Comparison of ENCODE assay signal across 22 mouse cellular contexts in the genomic region with DNA sequence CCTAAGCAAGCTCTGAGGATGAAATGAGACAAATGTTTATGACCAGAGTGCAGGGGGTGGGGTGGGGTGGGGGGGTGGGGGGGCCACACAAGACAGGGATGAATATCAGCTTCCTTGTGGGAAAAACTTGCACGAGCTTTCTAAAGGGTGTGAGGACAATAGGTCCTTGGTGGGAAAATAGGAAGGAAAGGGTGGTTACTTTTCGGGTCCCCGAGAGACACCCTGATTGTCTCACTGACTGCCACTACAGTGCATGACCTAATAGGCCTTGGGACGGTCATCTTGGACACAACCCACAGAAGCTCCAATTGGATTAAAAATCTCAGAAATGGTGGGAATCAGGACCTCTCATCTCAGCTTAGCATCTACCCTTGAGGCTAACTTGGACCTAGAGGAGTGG. TPM values are rescaled to one million over a fixed set of nuclear protein-coding genes. Genes with fewer than 3 reads are reported as not detected.
A peak's percentile ranks its signal among the peaks of the same experiment; 100 is the strongest.
DNase-seq lines count a peak whose midpoint lies in the region; ATAC-seq and TF ChIP-seq lines count a peak whose summit lies in the region.
"Had no signal": no experiment of that assay in that cellular context is flagged by ENCODE, and none has a peak within 500 bp of the region (broad histone marks: within the 10 kb centered on the region; RNA-seq: fewer than 3 reads in every experiment).

No protein-coding gene starts in this region.

- no peaks in the 10 kb centered on the region for H3K36me3 ChIP-seq in heart, adult 2 months (ENCODE audit: control insufficient read depth, insufficient read depth, low read length)
- H3K36me3 ChIP-seq in hindbrain, embryonic 10.5 days = no peaks in the 10 kb centered on the region
- H3K36me3 ChIP-seq in hindbrain, embryonic 11.5 days (ENCODE audit: control insufficient read depth, insufficient read depth, low read length) = no peaks in the 10 kb centered on the region
- H3K36me3 ChIP-seq in midbrain, embryonic 10.5 days = no peaks in the 10 kb centered on the region
- no peaks in the 10 kb centered on the region for H3K36me3 ChIP-seq in midbrain, embryonic 11.5 days (ENCODE audit: control insufficient read depth, insufficient read depth, low read length)
- no peaks in the 10 kb centered on the region for H3K36me3 ChIP-seq in liver, embryonic 15.5 days (replicated peaks)
- H3K36me3 ChIP-seq: forebrain, embryonic 15.5 days; hindbrain, embryonic 13.5 days; limb, embryonic 12.5 days; stomach, embryonic 15.5 days had no signal

- H3K27me3 ChIP-seq in heart, adult 2 months (ENCODE audit: control insufficient read depth, insufficient read depth, low read length) = no peaks in the 10 kb centered on the region
- peaks cover 45% of the 10 kb centered on the region for H3K27me3 ChIP-seq in hindbrain, embryonic 10.5 days (ENCODE audit: insufficient read depth, poor library complexity, severe bottlenecking)
- peaks cover 10% of the 10 kb centered on the region for H3K27me3 ChIP-seq in hindbrain, embryonic 11.5 days (ENCODE audit: control insufficient read depth, insufficient read depth, low read length)
- H3K27me3 ChIP-seq in midbrain, embryonic 10.5 days (ENCODE audit: low read depth, poor library complexity, severe bottlenecking) = peaks cover 61% of the 10 kb centered on the region
- peaks cover 13% of the 10 kb centered on the region for H3K27me3 ChIP-seq in midbrain, embryonic 11.5 days (ENCODE audit: control insufficient read depth, insufficient read depth, low read length)
- H3K27me3 ChIP-seq in liver, embryonic 15.5 days = peaks cover 14% of the 10 kb centered on the region
- H3K27me3 ChIP-seq: stomach, embryonic 15.5 days had no signal

- 42% methylated on average over 4 of the region's 4 CpGs for WGBS in heart, adult 2 months
- 82% methylated on average over 4 of the region's 4 CpGs for WGBS in hindbrain, embryonic 10.5 days
- 75% methylated on average over 4 of the region's 4 CpGs for WGBS in hindbrain, embryonic 11.5 days
- 82% methylated on average over 4 of the region's 4 CpGs for WGBS in midbrain, embryonic 10.5 days
- 83% methylated on average over 4 of the region's 4 CpGs for WGBS in midbrain, embryonic 11.5 days
- 57% methylated on average over 4 of the region's 4 CpGs for WGBS in liver, embryonic 15.5 days (ENCODE audit: insufficient replicate concordance)

- peaks cover 16% of the 10 kb centered on the region for H3K4me1 ChIP-seq in heart, adult 2 months (ENCODE audit: control insufficient read depth, insufficient read depth, low read length)
- H3K4me1 ChIP-seq in hindbrain, embryonic 10.5 days (replicated peaks) = peaks cover 46% of the 10 kb centered on the region
- peaks cover 10% of the 10 kb centered on the region for H3K4me1 ChIP-seq in hindbrain, embryonic 11.5 days (replicated peaks; ENCODE audit: control insufficient read depth, insufficient read depth, low read length)
- H3K4me1 ChIP-seq in midbrain, embryonic 10.5 days = peaks cover 55% of the 10 kb centered on the region
- peaks cover 27% of the 10 kb centered on the region for H3K4me1 ChIP-seq in midbrain, embryonic 11.5 days (ENCODE audit: control insufficient read depth, insufficient read depth, low read length)
- peaks cover 38% of the 10 kb centered on the region for H3K4me1 ChIP-seq in liver, embryonic 15.5 days (replicated peaks)

- peak overlapping the region; percentile 70 for H3K27ac ChIP-seq in heart, adult 2 months
- peak overlapping the region; percentile 80; the same call in 1 of the 2 replicates for H3K27ac ChIP-seq in hindbrain, embryonic 10.5 days
- H3K27ac ChIP-seq in hindbrain, embryonic 11.5 days (ENCODE audit: low read depth, low read length) = no peak overlapping the region
- peak overlapping the region; percentile 68 for H3K27ac ChIP-seq in midbrain, embryonic 10.5 days (replicated peaks)
- H3K27ac ChIP-seq in midbrain, embryonic 11.5 days (ENCODE audit: low read depth, low read length) = no peak overlapping the region
- H3K27ac ChIP-seq in liver, embryonic 15.5 days (replicated peaks) = peak overlapping the region; percentile 80; the same call in 1 of the 2 replicates
- H3K27ac ChIP-seq: forebrain, embryonic 15.5 days; hindbrain, embryonic 13.5 days; left cerebral cortex, adult 2 months; limb, embryonic 12.5 days; macrophage; stomach, embryonic 15.5 days had no signal

- no peaks in the 10 kb centered on the region for H3K9me3 ChIP-seq in hindbrain, embryonic 10.5 days
- H3K9me3 ChIP-seq in hindbrain, embryonic 11.5 days (ENCODE audit: control insufficient read depth, low read length) = no peaks in the 10 kb centered on the region
- H3K9me3 ChIP-seq in midbrain, embryonic 10.5 days (replicated peaks) = no peaks in the 10 kb centered on the region
- H3K9me3 ChIP-seq in midbrain, embryonic 11.5 days (ENCODE audit: control insufficient read depth, low read length) = no peaks in the 10 kb centered on the region
- no peaks in the 10 kb centered on the region for H3K9me3 ChIP-seq in liver, embryonic 15.5 days (replicated peaks)
- H3K9me3 ChIP-seq: forebrain, embryonic 15.5 days; hindbrain, embryonic 13.5 days; limb, embryonic 12.5 days; stomach, embryonic 15.5 days had no signal

- no peak overlapping the region for H3K4me3 ChIP-seq in heart, adult 2 months
- no peak overlapping the region for H3K4me3 ChIP-seq in hindbrain, embryonic 10.5 days
- no peak overlapping the region for H3K4me3 ChIP-seq in hindbrain, embryonic 11.5 days (ENCODE audit: low read depth, low read length)
- no peak overlapping the region for H3K4me3 ChIP-seq in midbrain, embryonic 10.5 days
- H3K4me3 ChIP-seq in midbrain, embryonic 11.5 days (ENCODE audit: low read depth, low read length) = no peak overlapping the region
- H3K4me3 ChIP-seq in liver, embryonic 15.5 days (replicated peaks) = no peak overlapping the region
- H3K4me3 ChIP-seq: forebrain, embryonic 15.5 days; hindbrain, embryonic 13.5 days; left cerebral cortex, adult 2 months; limb, embryonic 12.5 days; stomach, embryonic 15.5 days had no signal

- no peaks in the 10 kb centered on the region for H3K79me2 ChIP-seq in heart, adult 2 months (replicated peaks; ENCODE audit: control insufficient read depth, insufficient read depth, low read length)

- peak in 1 of 2 experiments; percentile 19 for DNase-seq in heart, adult 2 months
- no peak for DNase-seq in heart, postnatal 25 days (ENCODE audit: low spot score)
- no peak for DNase-seq in hindbrain, embryonic 10.5 days (ENCODE audit: low spot score)
- no peak for DNase-seq in hindbrain, embryonic 11.5 days (ENCODE audit: low spot score)
- no peak for DNase-seq in midbrain, embryonic 10.5 days (ENCODE audit: low spot score)
- DNase-seq in midbrain, embryonic 11.5 days (ENCODE audit: low spot score, missing footprints) = no peak
- DNase-seq: adrenal gland, postnatal 25 days; cerebellum, adult 18-20 months; cerebellum, postnatal 14 days; gastrocnemius, postnatal 36 days; kidney, postnatal 14 days; right cerebral cortex, postnatal 25 days had no signal

- TF ChIP-seq CTCF in heart, adult 2 months (IDR thresholded peaks at IDR 0.05) = no peak

- peak; percentile 75; the same call in 1 of the 2 replicates for TF ChIP-seq EP300 in heart, adult 2 months (IDR thresholded peaks at IDR 0.05; ENCODE audit: insufficient read depth, low read depth, low read length)

- 0 out of 2 replicates have a peak, but pooled peaks have one; percentile 31 for TF ChIP-seq POLR2A in heart, adult 2 months (IDR thresholded peaks at IDR 0.05; ENCODE audit: insufficient read depth, low read depth, low read length)

- ATAC-seq in hindbrain, embryonic 11.5 days (ENCODE audit: low FRiP score) = no peak
- ATAC-seq in midbrain, embryonic 11.5 days (ENCODE audit: low FRiP score) = no peak
- no peak for ATAC-seq in liver, embryonic 15.5 days (ENCODE audit: insufficient read depth)
- no peak for ATAC-seq in megakaryocyte, adult 5-6 weeks (ENCODE audit: poor library complexity, severe bottlenecking)
- ATAC-seq: CD4-positive, CD25-positive, alpha-beta regulatory T cell, adult 4 months; forebrain, embryonic 15.5 days had no signal

- no peak overlapping the region for H3K4me2 ChIP-seq in hindbrain, embryonic 11.5 days (replicated peaks; ENCODE audit: low read depth, low read length)
- no peak overlapping the region for H3K4me2 ChIP-seq in midbrain, embryonic 11.5 days
- peak overlapping the region; percentile 60; the same call in 1 of the 2 replicates for H3K4me2 ChIP-seq in liver, embryonic 15.5 days
- H3K4me2 ChIP-seq: forebrain, embryonic 15.5 days; hindbrain, embryonic 13.5 days; limb, embryonic 12.5 days; stomach, embryonic 15.5 days had no signal

- H3K9ac ChIP-seq in heart, adult 2 months (ENCODE audit: low read depth, low read length) = no peak overlapping the region
- no peak overlapping the region for H3K9ac ChIP-seq in hindbrain, embryonic 11.5 days (ENCODE audit: low read depth, low read length)
- H3K9ac ChIP-seq in midbrain, embryonic 11.5 days (ENCODE audit: low read length) = no peak overlapping the region
- H3K9ac ChIP-seq in liver, embryonic 15.5 days = no peak overlapping the region
- H3K9ac ChIP-seq: forebrain, embryonic 15.5 days; limb, embryonic 12.5 days; stomach, embryonic 15.5 days had no signal

- intact Hi-C loops in heart, adult 2 months (cut with DNase I) = loop anchor here (5.0 kb wide), 1 partner anchor 33 kb away; no protein-coding TSS in a partner anchor
- intact Hi-C loops in heart, postnatal 25 days (cut with DNase I) = no loop called here

RNA-seq across cellular contexts. Expression of a gene that starts 30.7 kb away (rescaled TPM):
- under 1 TPM; 0.52 to 0.76 TPM for total RNA-seq in heart, adult 2 months (2021)
- 2.4 and 3.0 TPM in 2 replicates for polyA plus RNA-seq in heart, adult 2 months (2012; rRNA removed)
- under 1 TPM; 0.39 to 0.60 TPM for total RNA-seq in heart, postnatal 25 days (2021)
- 1.0 and 1.2 TPM in 2 replicates for polyA plus RNA-seq in hindbrain, embryonic 10.5 days (2016; fragmentation: Nextera tagmentation; extraction: Ambion mirVana)
- polyA plus RNA-seq in hindbrain, embryonic 11.5 days (2014; fragmentation: Nextera tagmentation; extraction: Ambion mirVana) = 0.88 and 1.3 TPM in 2 replicates
- 1.6 and 2.7 TPM in 2 replicates for polyA plus RNA-seq in midbrain, embryonic 10.5 days (2016; fragmentation: Nextera tagmentation; extraction: Ambion mirVana)
- polyA plus RNA-seq in midbrain, embryonic 11.5 days (2014; fragmentation: Nextera tagmentation; extraction: Ambion mirVana) = 2.0 and 2.1 TPM in 2 replicates
- 0.20 TPM in 1 of 2 replicates, not detected in the other for polyA plus RNA-seq in liver, embryonic 15.5 days (2015; fragmentation: Nextera tagmentation; extraction: Ambion mirVana)
- total RNA-seq in megakaryocyte, adult 5-6 weeks (2015) = 1.1 and 2.8 TPM in 2 replicates
- total RNA-seq in megakaryocyte, adult 5-6 weeks (2017) = 2.1 and 3.7 TPM in 2 replicates
- total RNA-seq: left cerebral cortex, adult 2 months; left cerebral cortex, postnatal 25 days had no signal

RNA-seq across cellular contexts. Expression of a gene that starts 55.6 kb away (rescaled TPM):
- total RNA-seq in heart, adult 2 months (2021) = 10 to 100 TPM; 85.7 to 93.3 TPM
- 77.2 and 121 TPM in 2 replicates for polyA plus RNA-seq in heart, adult 2 months (2012; rRNA removed)
- total RNA-seq in heart, postnatal 25 days (2021) = 10 to 100 TPM; 64.4 to 68.6 TPM
- polyA plus RNA-seq in hindbrain, embryonic 10.5 days (2016; fragmentation: Nextera tagmentation; extraction: Ambion mirVana) = 30.0 and 40.7 TPM in 2 replicates
- 38.1 and 38.2 TPM in 2 replicates for polyA plus RNA-seq in hindbrain, embryonic 11.5 days (2014; fragmentation: Nextera tagmentation; extraction: Ambion mirVana)
- 31.7 and 36.1 TPM in 2 replicates for polyA plus RNA-seq in midbrain, embryonic 10.5 days (2016; fragmentation: Nextera tagmentation; extraction: Ambion mirVana)
- polyA plus RNA-seq in midbrain, embryonic 11.5 days (2014; fragmentation: Nextera tagmentation; extraction: Ambion mirVana) = 37.4 and 43.4 TPM in 2 replicates
- polyA plus RNA-seq in liver, embryonic 15.5 days (2015; fragmentation: Nextera tagmentation; extraction: Ambion mirVana) = 334 TPM in 2 replicates
- total RNA-seq in megakaryocyte, adult 5-6 weeks (2015) = 263 and 307 TPM in 2 replicates
- total RNA-seq in megakaryocyte, adult 5-6 weeks (2017) = 140 and 147 TPM in 2 replicates

Comparison
In these comparisons a context has a peak if more than half of its experiments do, and no peak if none do; other contexts are left out.
1. H3K27ac ChIP-seq: peak in heart, adult 2 months (single experiment), hindbrain, embryonic 10.5 days (single experiment), midbrain, embryonic 10.5 days (single experiment) and liver, embryonic 15.5 days (single experiment); none in hindbrain, embryonic 11.5 days (single experiment) and midbrain, embryonic 11.5 days (single experiment).